Mouse (Mus musculus) MEL (cell line): ENCODE results near the gene Nxpe5. TPM values are rescaled to one million over a fixed set of nuclear protein-coding genes. Genes with fewer than 3 reads are reported as not detected.

Experiments used
- DNase-seq: peaks from one replicate; pipeline ENCODE4 v3.0.0; 2011; ENCODE audit warnings: low read depth, low spot score
- H3K27ac ChIP-seq: 2 replicates; pipeline ENCODE4 v1.5.1; 2012; ENCODE audit warnings: low read depth, mild to moderate bottlenecking, control low read depth, low read length, moderate library complexity; ENCODE audit not compliant: control insufficient read depth
- H3K27me3 ChIP-seq, 2 experiments: fragments of 150-350 bp in 1 of 2; sonication (generic) in 1 of 2; 2 replicates each; pipeline ENCODE4 v1.6.1; 2012; ENCODE audit warnings: low read length in 2 of 2, mild to moderate bottlenecking in 2 of 2, improper control_type of control experiment in 1 of 2, moderate library complexity in 1 of 2; ENCODE audit not compliant: insufficient read depth in 2 of 2, control insufficient read depth in 1 of 2
- H3K36me3 ChIP-seq, 2 experiments: 2 replicates each; pipeline ENCODE4 v1.6.1; 2012 to 2014; ENCODE audit warnings: low read length in 2 of 2, improper control_type of control experiment in 1 of 2, inconsistent platforms in 1 of 2, mild to moderate bottlenecking in 1 of 2; ENCODE audit not compliant: insufficient read depth in 2 of 2, control insufficient read depth in 1 of 2
- H3K4me1 ChIP-seq, 2 experiments: fragments of 150-350 bp in 1 of 2; sonication (generic) in 1 of 2; 2 replicates each; pipeline ENCODE4 v1.6.1; 2012; ENCODE audit warnings: low read length in 2 of 2, improper control_type of control experiment in 1 of 2, mild to moderate bottlenecking in 1 of 2; ENCODE audit not compliant: insufficient read depth in 2 of 2, control insufficient read depth in 1 of 2
- H3K4me3 ChIP-seq, 2 experiments: fragments of 150-350 bp in 1 of 2; sonication (generic) in 1 of 2; 2 replicates each; pipeline ENCODE4 v1.5.1; 2012; ENCODE audit warnings: low read depth in 2 of 2, low read length in 2 of 2, mild to moderate bottlenecking in 2 of 2, moderate library complexity in 2 of 2, control low read depth in 1 of 2, improper control_type of control experiment in 1 of 2; ENCODE audit not compliant: control insufficient read depth in 1 of 2, insufficient read depth in 1 of 2
- H3K79me2 ChIP-seq: 2 replicates; pipeline ENCODE4 v1.6.1; 2012; ENCODE audit warnings: mild to moderate bottlenecking, low read length, moderate library complexity; ENCODE audit not compliant: control insufficient read depth, poor library complexity, insufficient read depth
- H3K9ac ChIP-seq: 2 replicates; pipeline ENCODE4 v1.6.1; 2012; ENCODE audit warnings: low read depth, mild to moderate bottlenecking, control low read depth, low read length, moderate library complexity; ENCODE audit not compliant: control insufficient read depth, poor library complexity, severe bottlenecking
- H3K9me3 ChIP-seq: fragments of 150-350 bp; sonication (generic); replicated peaks from 2 replicates; pipeline ENCODE4 v1.6.1; 2012; ENCODE audit warnings: mild to moderate bottlenecking, low read length, improper control_type of control experiment, moderate library complexity; ENCODE audit not compliant: insufficient read depth
- BHLHE40 ChIP-seq: IDR thresholded peaks from 2 replicates; pipeline ENCODE4 v1.6.1; 2012; ENCODE audit warnings: low read depth, mild to moderate bottlenecking, inconsistent platforms, low read length, improper control_type of control experiment, borderline replicate concordance
- CHD2 ChIP-seq: IDR thresholded peaks from 2 replicates; pipeline ENCODE4 v1.6.1; 2011; ENCODE audit warnings: low read length, improper control_type of control experiment
- E2F4 ChIP-seq: IDR thresholded peaks from 2 replicates; pipeline ENCODE4 v1.6.1; 2011; ENCODE audit warnings: low read depth, low read length, improper control_type of control experiment, borderline replicate concordance
- ELF1 ChIP-seq: IDR thresholded peaks from 2 replicates; pipeline ENCODE4 v1.6.1; 2014; ENCODE audit warnings: low read depth, mild to moderate bottlenecking, inconsistent platforms, low read length, improper control_type of control experiment, moderate library complexity
- EP300 ChIP-seq, 2 experiments: IDR thresholded peaks; 2 replicates each; pipeline ENCODE4 v1.6.1; 2011; ENCODE audit warnings: improper control_type of control experiment in 2 of 2, low read length in 2 of 2, low read depth in 1 of 2, mild to moderate bottlenecking in 1 of 2
- ETS1 ChIP-seq: IDR thresholded peaks from 2 replicates; pipeline ENCODE4 v1.6.1; 2012; ENCODE audit warnings: low read depth, mild to moderate bottlenecking, inconsistent platforms, low read length, improper control_type of control experiment, moderate library complexity
- KAT2A ChIP-seq: conservative IDR thresholded peaks from 2 replicates; pipeline ENCODE4 v1.6.1; 2012; ENCODE audit warnings: low read depth, low read length, improper control_type of control experiment, inconsistent platforms
- MAZ ChIP-seq: IDR thresholded peaks from 2 replicates; pipeline ENCODE4 v1.6.1; 2012; ENCODE audit warnings: low read depth, mild to moderate bottlenecking, inconsistent platforms, low read length, improper control_type of control experiment
- MEF2A ChIP-seq: IDR thresholded peaks from 2 replicates; pipeline ENCODE4 v1.6.1; 2014; ENCODE audit warnings: low read depth, mild to moderate bottlenecking, inconsistent platforms, low read length, improper control_type of control experiment; ENCODE audit not compliant: poor library complexity, insufficient replicate concordance, severe bottlenecking; ENCODE audit errors: extremely low read depth
- MXI1 ChIP-seq: IDR thresholded peaks from 2 replicates; pipeline ENCODE4 v1.6.1; 2011; ENCODE audit warnings: mild to moderate bottlenecking, low read depth, low read length, improper control_type of control experiment
- MYB ChIP-seq: IDR thresholded peaks from 2 replicates; pipeline ENCODE4 v1.6.1; 2011; ENCODE audit warnings: mild to moderate bottlenecking, low read depth, low read length, improper control_type of control experiment
- POLR2AphosphoS5 ChIP-seq: IDR thresholded peaks from 2 replicates; pipeline ENCODE4 v1.6.1; 2012; ENCODE audit warnings: low read depth, borderline replicate concordance, mild to moderate bottlenecking, inconsistent platforms, low read length, moderate library complexity, mixed read lengths
- RAD21 ChIP-seq: IDR thresholded peaks from 2 replicates; pipeline ENCODE4 v1.6.1; 2011; ENCODE audit warnings: mild to moderate bottlenecking, low read depth, low read length, improper control_type of control experiment
- RCOR1 ChIP-seq: IDR thresholded peaks from 2 replicates; pipeline ENCODE4 v1.6.1; 2012; ENCODE audit warnings: low read depth, mild to moderate bottlenecking, inconsistent platforms, low read length, improper control_type of control experiment
- SIN3A ChIP-seq: IDR thresholded peaks from 2 replicates; pipeline ENCODE4 v1.6.1; 2012; ENCODE audit warnings: low read length, improper control_type of control experiment, inconsistent platforms
- SMC3 ChIP-seq: IDR thresholded peaks from 2 replicates; pipeline ENCODE4 v1.6.1; 2011; ENCODE audit warnings: low read depth, low read length, improper control_type of control experiment
- TAL1 ChIP-seq: IDR thresholded peaks from 2 replicates; pipeline ENCODE4 v1.6.1; 2012; ENCODE audit warnings: mild to moderate bottlenecking, inconsistent platforms, low read length, moderate library complexity, mixed read lengths
- TBP ChIP-seq: IDR thresholded peaks from 2 replicates; pipeline ENCODE4 v1.8.0; 2011; ENCODE audit warnings: low read depth, low read length, improper control_type of control experiment
- TCF12 ChIP-seq: IDR thresholded peaks from 2 replicates; pipeline ENCODE4 v1.6.1; 2014; ENCODE audit warnings: low read depth, mild to moderate bottlenecking, inconsistent platforms, low read length, improper control_type of control experiment, moderate library complexity
- UBTF ChIP-seq: IDR thresholded peaks from 2 replicates; pipeline ENCODE4 v1.6.1; 2012; ENCODE audit warnings: low read depth, mild to moderate bottlenecking, inconsistent platforms, low read length, improper control_type of control experiment, moderate library complexity, borderline replicate concordance; ENCODE audit not compliant: insufficient read depth
- ZKSCAN1 ChIP-seq: IDR thresholded peaks from 2 replicates; pipeline ENCODE4 v1.6.1; 2012; ENCODE audit warnings: low read depth, mild to moderate bottlenecking, inconsistent platforms, low read length, improper control_type of control experiment, moderate library complexity
- ZMIZ1 ChIP-seq: IDR thresholded peaks from 2 replicates; pipeline ENCODE4 v1.6.1; 2012; ENCODE audit warnings: low read depth, mild to moderate bottlenecking, inconsistent platforms, low read length, improper control_type of control experiment, moderate library complexity
- ZNF384 ChIP-seq: IDR thresholded peaks from 2 replicates; pipeline ENCODE4 v1.6.1; 2012; ENCODE audit warnings: low read depth, mild to moderate bottlenecking, inconsistent platforms, low read length, improper control_type of control experiment
- polyA plus RNA-seq, 2 experiments: library from polyadenylated mRNA; stranded (reverse) in 1 of 2; unstranded in 1 of 2; fragments of >175 nt in 1 of 2; fragments of >200 nt in 1 of 2; gene quantifications; 2 replicates each; pipeline versions ENCODE4 v1.2.1 to v1.2.4; 2012; ENCODE audit warnings: low replicate concordance in 2 of 2, low read depth in 1 of 2; ENCODE audit not compliant: insufficient read length in 2 of 2, insufficient read depth in 1 of 2, missing spikeins in 1 of 2
- total RNA-seq: library from RNA; depleted of rRNA; stranded (reverse); fragments of 300-350 nt; gene quantifications from 2 replicates; pipeline ENCODE4 v1.2.3, GENCODE M21; 2012

Gene Nxpe5
- total and polyA plus RNA-seq, 3 experiments, result not detected

DNA sequence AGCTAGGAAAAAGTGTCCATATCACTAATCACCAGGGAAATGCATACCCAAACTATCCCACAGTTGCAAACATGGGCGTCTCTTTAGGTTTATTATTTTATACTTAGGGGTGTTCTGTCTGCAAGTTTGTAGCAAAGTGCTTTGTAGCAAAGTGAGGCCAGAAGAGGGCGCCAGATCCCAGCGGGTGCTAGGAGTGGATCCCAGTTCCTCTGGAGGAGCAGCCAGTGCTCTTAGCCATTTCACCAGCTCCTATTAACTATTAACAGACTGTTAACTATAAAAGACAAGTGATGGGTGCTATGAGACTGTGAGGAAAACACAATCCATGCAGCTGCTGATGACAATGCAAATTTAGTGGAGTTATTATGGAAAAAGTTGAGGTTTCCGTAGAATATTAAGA, 3.6 kb upstream of the Nxpe5 start (continued):
- TF ChIP-seq MYB, result no peak

DNA sequence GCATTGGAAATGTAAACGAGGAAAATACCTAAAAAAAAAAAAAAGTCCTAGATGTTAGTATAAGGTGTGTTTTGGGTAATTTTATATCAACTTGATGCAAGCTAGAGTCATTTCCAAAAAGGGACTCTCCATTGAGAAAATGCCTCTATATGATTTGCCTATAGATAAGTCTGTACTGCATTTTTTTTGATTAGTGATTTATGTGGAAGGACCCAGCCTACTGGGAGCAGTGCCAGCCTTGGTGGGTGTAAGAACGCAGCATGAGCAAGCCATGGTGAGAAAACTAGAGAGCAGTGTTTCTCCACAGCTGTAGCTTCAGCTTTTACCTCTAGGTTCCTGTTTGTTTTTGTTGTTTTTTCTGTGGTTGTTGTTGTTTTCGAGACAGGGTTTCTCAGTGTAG, 2.4 kb upstream of the Nxpe5 start:
- TF ChIP-seq ELF1, result no peak
- peak in 1 of 2 experiments; percentile 7; a peak in 1 of 4 replicates for TF ChIP-seq EP300 (IDR thresholded peaks at IDR 0.05; ENCODE audit: low read depth in 1 of 2, low read length in 2 of 2)
- peak; percentile 60 for TF ChIP-seq ZNF384
- DNase-seq, result peak; percentile 62
- H3K36me3 ChIP-seq, result peaks cover 0 to 13% of the 10 kb centered on the region in 2 experiments; a peak in 2 of 4 replicates
- H3K4me3 ChIP-seq, result no peak overlapping the region
- no peaks in the 10 kb centered on the region for H3K79me2 ChIP-seq
- H3K27ac ChIP-seq, result no peak overlapping the region
- no peaks in the 10 kb centered on the region for H3K9me3 ChIP-seq
- H3K4me1 ChIP-seq, result peaks cover 6 to 12% of the 10 kb centered on the region in 2 experiments
- H3K9ac ChIP-seq, result no peak overlapping the region
- H3K27me3 ChIP-seq, result peaks cover 2% of the 10 kb centered on the region in 2 experiments; a peak in 1 of 4 replicates

DNA sequence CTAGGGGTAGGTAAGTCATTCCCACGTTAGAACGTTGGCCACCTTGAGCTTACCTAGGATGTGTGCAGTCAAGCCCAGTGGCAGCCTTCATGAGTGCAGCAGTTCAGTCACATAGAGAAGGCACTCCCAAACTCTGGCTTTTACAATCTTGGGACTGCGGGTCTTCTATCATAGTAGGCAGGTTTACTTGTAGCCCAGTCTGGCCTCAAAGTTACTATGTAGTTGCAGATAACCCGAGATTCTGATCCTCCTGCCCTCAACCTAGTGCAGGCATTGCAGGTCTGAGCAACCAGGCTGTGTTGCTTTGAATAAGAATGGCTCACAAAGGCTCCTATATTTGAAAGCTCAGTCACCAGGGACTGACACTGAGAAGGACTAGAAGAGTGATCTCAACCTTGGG, 793 bp downstream of the Nxpe5 start:
- Histone ChIP-seq H3K27me3 (no peaks in the 10 kb centered on the region), H3K79me2 (no peaks in the 10 kb centered on the region), H3K27ac (peak overlapping the region; percentile 14; the same call in 1 of the 2 replicates), H3K4me1 (peaks cover 10 to 19% of the 10 kb centered on the region in 2 experiments)
- no peak for TF ChIP-seq MAZ
- no peak for TF ChIP-seq POLR2AphosphoS5
- TF ChIP-seq EP300 (IDR thresholded peaks at IDR 0.05; ENCODE audit: low read depth in 1 of 2, low read length in 2 of 2), result no peak
- TF ChIP-seq SMC3, result no peak
- TF ChIP-seq, all 39 proteins: peak for 0
- Histone ChIP-seq H3K9me3 (no peaks in the 10 kb centered on the region), H3K9ac (no peak overlapping the region), H3K36me3 (peaks cover 0 to 19% of the 10 kb centered on the region in 2 experiments; a peak in 2 of 4 replicates), H3K4me3 (no peak overlapping the region)
- peak; percentile 38 for DNase-seq

DNA sequence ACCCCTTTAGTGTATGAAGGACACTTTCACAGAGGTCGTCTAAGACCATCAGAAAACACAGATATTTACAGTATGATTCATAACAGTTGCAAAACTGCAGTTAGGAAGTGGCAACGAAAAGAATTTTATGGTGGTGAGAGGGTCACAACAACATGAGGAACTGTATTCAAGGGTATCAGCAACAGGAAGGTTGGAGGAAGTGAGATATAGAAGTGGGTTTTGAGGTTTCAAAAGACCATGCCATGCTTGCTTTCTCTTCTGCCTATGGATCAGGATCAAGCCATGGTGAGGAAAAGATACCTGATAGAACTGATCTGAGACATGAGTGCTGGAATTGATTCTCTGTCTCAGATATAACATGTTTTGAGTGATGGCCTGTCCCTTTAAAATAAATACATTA, 1.7 kb downstream of the Nxpe5 start:
- H3K36me3 ChIP-seq, result peaks cover 0 to 19% of the 10 kb centered on the region in 2 experiments; a peak in 2 of 4 replicates
- peak; percentile 92 for DNase-seq
- no peaks in the 10 kb centered on the region for H3K27me3 ChIP-seq
- no peaks in the 10 kb centered on the region for H3K9me3 ChIP-seq
- no peak overlapping the region for H3K9ac ChIP-seq
- H3K4me3 ChIP-seq, result no peak overlapping the region
- peak overlapping the region; percentile 14; the same call in 1 of the 2 replicates for H3K27ac ChIP-seq
- no peaks in the 10 kb centered on the region for H3K79me2 ChIP-seq
- H3K4me1 ChIP-seq, result peaks cover 10 to 19% of the 10 kb centered on the region in 2 experiments
- TF ChIP-seq MXI1, result peak; percentile 85
- no peak for TF ChIP-seq TBP
- peak; percentile 92 for TF ChIP-seq TAL1
- no peak for TF ChIP-seq ZKSCAN1
- peak; percentile 89 for TF ChIP-seq ETS1
- TF ChIP-seq ZMIZ1, result no peak
- no peak for TF ChIP-seq MAZ
- peak; percentile 98 for TF ChIP-seq TCF12
- TF ChIP-seq KAT2A, result no peak
- TF ChIP-seq RAD21, result no peak
- peak; percentile 99 for TF ChIP-seq RCOR1
- peak; percentile 99 to 100 for TF ChIP-seq EP300 (IDR thresholded peaks at IDR 0.05; ENCODE audit: low read depth in 1 of 2, low read length in 2 of 2)
- TF ChIP-seq MEF2A, result no peak
- peak; percentile 93 for TF ChIP-seq SIN3A
- no peak for TF ChIP-seq UBTF
- no peak for TF ChIP-seq E2F4
- peak; percentile 68; the same call in 1 of the 2 replicates for TF ChIP-seq BHLHE40
- peak; percentile 34; the same call in 1 of the 2 replicates for TF ChIP-seq CHD2
